Comparison of ENCODE assay signal across 8 mouse cellular contexts in genomic region chr12:112184390-112184789, GRCm38 (mm10). TPM values are rescaled to one million over a fixed set of nuclear protein-coding genes. Genes with fewer than 3 reads are reported as not detected.
A peak's percentile ranks its signal among the peaks of the same experiment; 100 is the strongest.
DNase-seq lines count a peak whose midpoint lies in the region; ATAC-seq and TF ChIP-seq lines count a peak whose summit lies in the region.

No protein-coding gene starts in this region.

- no peaks in the 10 kb centered on the region for H3K9me3 ChIP-seq in ES-Bruce4 (replicated peaks; ENCODE audit: control insufficient read depth, insufficient read depth, low read length, poor library complexity, severe bottlenecking)
- H3K9me3 ChIP-seq in kidney, embryonic 15.5 days (replicated peaks) = no peaks in the 10 kb centered on the region
- H3K9me3 ChIP-seq in lung, postnatal 0 days (ENCODE audit: low read length) = no peaks in the 10 kb centered on the region

- WGBS in kidney, embryonic 15.5 days = 31% methylated on average over 3 of the region's 3 CpGs
- 38% methylated on average over 3 of the region's 3 CpGs for WGBS in lung, postnatal 0 days

- peaks cover 5% of the 10 kb centered on the region for H3K4me1 ChIP-seq in ES-Bruce4 (ENCODE audit: control insufficient read depth, insufficient read depth, low read length)
- H3K4me1 ChIP-seq in cortical plate, adult 2 months (ENCODE audit: control insufficient read depth, insufficient read depth, low read length) = no peaks in the 10 kb centered on the region
- H3K4me1 ChIP-seq in kidney, embryonic 15.5 days = peaks cover 32% of the 10 kb centered on the region
- 0 out of 2 replicates have a peak, but pooled peaks cover 2% of the 10 kb centered on the region for H3K4me1 ChIP-seq in lung, postnatal 0 days (ENCODE audit: insufficient read depth, low read depth, low read length)

- H3K4me3 ChIP-seq in ES-Bruce4 (ENCODE audit: low read depth, low read length) = no peak overlapping the region
- H3K4me3 ChIP-seq in cortical plate, adult 2 months (ENCODE audit: insufficient read depth, low read length) = no peak overlapping the region
- no peak overlapping the region for H3K4me3 ChIP-seq in kidney, embryonic 15.5 days (replicated peaks)
- H3K4me3 ChIP-seq in lung, postnatal 0 days (ENCODE audit: low read depth, low read length) = no peak overlapping the region

- H3K4me2 ChIP-seq in kidney, embryonic 15.5 days = no peak overlapping the region
- no peak overlapping the region for H3K4me2 ChIP-seq in lung, postnatal 0 days (replicated peaks; ENCODE audit: low read depth, low read length)

- H3K36me3 ChIP-seq in ES-Bruce4 (ENCODE audit: control insufficient read depth, insufficient read depth, low read length, poor library complexity, severe bottlenecking) = no peaks in the 10 kb centered on the region
- H3K36me3 ChIP-seq in kidney, embryonic 15.5 days = no peaks in the 10 kb centered on the region
- no peaks in the 10 kb centered on the region for H3K36me3 ChIP-seq in lung, postnatal 0 days (ENCODE audit: insufficient read depth, low read length)

- 0 out of 2 replicates have a peak, but pooled peaks have one; percentile 31 for TF ChIP-seq EP300 in ES-Bruce4 (IDR thresholded peaks at IDR 0.05; ENCODE audit: insufficient read depth, low read depth, low read length)
- no peak; the same call in 1 of the 2 replicates for TF ChIP-seq EP300 in lung, postnatal 0 days (IDR thresholded peaks at IDR 0.05)

- H3K9ac ChIP-seq in ES-Bruce4 (ENCODE audit: low read depth, poor library complexity, severe bottlenecking) = no peak overlapping the region
- 0 out of 2 replicates have a peak overlapping the region, but pooled peaks have one; percentile 26 for H3K9ac ChIP-seq in kidney, embryonic 15.5 days
- no peak overlapping the region for H3K9ac ChIP-seq in lung, postnatal 0 days (replicated peaks; ENCODE audit: low read depth)

- no peaks in the 10 kb centered on the region for H3K27me3 ChIP-seq in ES-Bruce4 (ENCODE audit: control insufficient read depth, insufficient read depth, low read length, poor library complexity, severe bottlenecking)
- H3K27me3 ChIP-seq in kidney, embryonic 15.5 days = no peaks in the 10 kb centered on the region
- no peaks in the 10 kb centered on the region for H3K27me3 ChIP-seq in lung, postnatal 0 days (replicated peaks; ENCODE audit: insufficient read depth, low read length)

- ATAC-seq in kidney, embryonic 15.5 days (replicated peaks; ENCODE audit: low FRiP score) = peak; percentile 44; the same call in 1 of the 2 replicates
- ATAC-seq in lung, postnatal 0 days = peak; percentile 90

- peak; percentile 90 for DNase-seq in heart, adult 8-10 months (ENCODE audit: low spot score)
- peak; percentile 80 for DNase-seq in lung, postnatal 0 days (ENCODE audit: low spot score)
- DNase-seq in frontal cortex, postnatal 36 days (ENCODE audit: low spot score in 2 of 2) = no peak
- DNase-seq in spleen, postnatal 10 days (ENCODE audit: low spot score in 2 of 2) = no peak
- DNase-seq in cerebellum, adult 11 months = no peak

- TF ChIP-seq POLR2A in ES-Bruce4 (IDR thresholded peaks at IDR 0.05; ENCODE audit: insufficient read depth, low read length) = no peak
- TF ChIP-seq POLR2A in cortical plate, adult 2 months (IDR thresholded peaks at IDR 0.05; ENCODE audit: extremely low read depth, insufficient read depth, low read length) = no peak

- H3K27ac ChIP-seq in ES-Bruce4 (ENCODE audit: insufficient read depth, low read length) = no peak overlapping the region
- H3K27ac ChIP-seq in cortical plate, adult 2 months (ENCODE audit: insufficient read depth, low read length) = peak overlapping the region; percentile 53; the same call in 1 of the 2 replicates
- H3K27ac ChIP-seq in kidney, embryonic 15.5 days = peak overlapping the region; percentile 82
- H3K27ac ChIP-seq in lung, postnatal 0 days (ENCODE audit: low read length) = peak overlapping the region; percentile 78

- TF ChIP-seq CTCF in ES-Bruce4 (IDR thresholded peaks at IDR 0.05; ENCODE audit: low read depth, low read length) = no peak
- TF ChIP-seq CTCF in cortical plate, adult 2 months (IDR thresholded peaks at IDR 0.05; ENCODE audit: extremely low read depth, insufficient read depth, low read length) = no peak
- peak; percentile 59 for TF ChIP-seq CTCF in lung, postnatal 0 days (IDR thresholded peaks at IDR 0.05)

RNA-seq across cellular contexts. Expression of gene Kif26a, which starts 38.4 kb away (rescaled TPM):
- 3.6 and 3.9 TPM in 2 replicates for polyA plus RNA-seq in ES-Bruce4 (2011; ENCODE audit: insufficient read depth, insufficient read length, low read depth, missing spikeins)
- polyA plus RNA-seq in cortical plate, adult 2 months (2012; rRNA removed) = 3.3 and 4.2 TPM in 2 replicates
- total RNA-seq in heart, adult 8-10 months (2022) = 10 to 100 TPM in 3 of 4 experiments, 1 to 10 TPM in 1; 9.2 to 13.4 (median 12.3) TPM
- 3.6 and 4.5 TPM in 2 replicates for polyA plus RNA-seq in kidney, embryonic 15.5 days (2015; fragmentation: Nextera tagmentation; extraction: Ambion mirVana)
- 2.9 and 3.0 TPM in 2 replicates for polyA plus RNA-seq in lung, postnatal 0 days (2015; fragmentation: Nextera tagmentation; extraction: Ambion mirVana)

Comparison
In these comparisons a context has a peak if more than half of its experiments do, and no peak if none do; other contexts are left out.
1. DNase-seq: peak in heart, adult 8-10 months (single experiment) and lung, postnatal 0 days (single experiment); none in frontal cortex, postnatal 36 days (0 of 2), spleen, postnatal 10 days (0 of 2) and cerebellum, adult 11 months (single experiment).